Mouse (Mus musculus): ENCODE measurements around the gene Smok3b.

DNA sequence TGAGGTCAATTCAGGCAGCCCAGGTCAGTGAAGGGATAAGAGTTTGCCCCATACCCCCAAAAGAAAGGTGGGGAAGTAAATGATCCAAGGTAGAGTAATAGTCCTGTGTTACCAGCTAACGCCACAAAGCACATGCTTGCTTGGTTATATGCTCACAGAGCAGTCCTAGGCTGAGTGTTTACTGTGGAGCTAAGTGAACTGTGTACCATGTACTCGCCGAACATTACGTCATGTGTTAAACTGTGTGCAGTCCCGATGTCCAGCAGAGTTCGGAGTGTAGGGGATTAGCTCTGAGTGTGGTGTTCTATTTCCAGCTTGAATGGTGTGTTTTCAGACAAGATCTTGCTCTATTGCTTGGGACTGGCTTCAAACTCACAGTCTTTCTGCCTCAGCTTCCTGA, 73.2 kb downstream of the Smok3b start:
- TF ChIP-seq POLR2A (IDR thresholded peaks at IDR 0.05; ENCODE audit: extremely low read depth, insufficient read depth, low read length) (no peak), CTCF (IDR thresholded peaks at IDR 0.05; ENCODE audit: extremely low read depth, insufficient read depth, low read length) (no peak)
